Comparison of ENCODE assay signal across 18 mouse cellular contexts in genomic region chr3:85431208-85431607, GRCm38 (mm10).
DNase-seq lines count a peak whose midpoint lies in the region; TF ChIP-seq lines count a peak whose summit lies in the region.
"Had no signal": no experiment of that assay in that cellular context is flagged by ENCODE, and none has a peak within 500 bp of the region (broad histone marks: within the 10 kb centered on the region; RNA-seq: fewer than 3 reads in every experiment).

No protein-coding gene starts in this region.

- peak; percentile 39 for DNase-seq in heart, adult 11 months
- DNase-seq in heart, postnatal 4 days, result no peak
- peak; percentile 37 for DNase-seq in right cerebral cortex, adult 18-20 months
- no peak for DNase-seq in right cerebral cortex, adult 2 months (ENCODE audit: low spot score in 2 of 2)
- DNase-seq in brain, adult 2 months (ENCODE audit: low read depth, low spot score), result peak; percentile 51
- no peak for DNase-seq in gastrocnemius, adult 2 months
- DNase-seq: adrenal gland, adult 2 months; adrenal gland, postnatal 10 days; adrenal gland, postnatal 25 days; cerebellum, adult 11-12 months; cerebellum, adult 2 months; cerebellum, adult 9-10 months; cerebellum, postnatal 10 days; cerebellum, postnatal 25 days had no signal

- no peak for TF ChIP-seq CTCF in gastrocnemius, adult 2 months (IDR thresholded peaks at IDR 0.05)

- intact Hi-C loops in gastrocnemius, adult 2 months (cut with DNase I), result no loop called here

- no peak overlapping the region for H3K4me3 ChIP-seq in gastrocnemius, adult 2 months
- H3K4me3 ChIP-seq: embryonic facial prominence, embryonic 10.5 days; embryonic facial prominence, embryonic 12.5 days; forebrain, embryonic 13.5 days; forebrain, embryonic 15.5 days had no signal

- H3K27ac ChIP-seq in gastrocnemius, adult 2 months, result no peak overlapping the region
- H3K27ac ChIP-seq: embryonic facial prominence, embryonic 10.5 days; embryonic facial prominence, embryonic 12.5 days; forebrain, embryonic 13.5 days; forebrain, embryonic 15.5 days had no signal

Comparison
In these comparisons a context has a peak if more than half of its experiments do, and no peak if none do; other contexts are left out.
1. DNase-seq: peak in heart, adult 11 months (single experiment), right cerebral cortex, adult 18-20 months (single experiment) and brain, adult 2 months (single experiment); none in heart, postnatal 4 days (single experiment), right cerebral cortex, adult 2 months (0 of 2) and gastrocnemius, adult 2 months (single experiment).